Mouse (Mus musculus): ENCODE results near the gene Tmem138. TPM values are rescaled to one million over a fixed set of nuclear protein-coding genes. Genes with fewer than 3 reads are reported as not detected.
"Not testable (repeated sequence)": the region's sequence is repeated elsewhere in the genome, so short reads cannot be mapped to it uniquely, and the experiment has no call there.

Gene Tmem138
- polyA plus RNA-seq, 1 experiment from 2014 or later: 40.3 TPM

- WGBS: 53% methylated on average over 5 of the region's 5 CpGs
- Histone ChIP-seq H3K4me3 (no peak overlapping the region), H3K9ac (no peak overlapping the region), H3K4me2 (no peak overlapping the region), H3K9me3 (no peaks in the 10 kb centered on the region), H3K27ac (peak overlapping the region; percentile 66; the same call in 1 of the 2 replicates), H3K4me1 (0 out of 2 replicates have a peak, but pooled peaks cover 4% of the 10 kb centered on the region), H3K36me3 (no peaks in the 10 kb centered on the region), H3K27me3 (no peaks in the 10 kb centered on the region)
- no peak for ATAC-seq (ENCODE audit: borderline replicate concordance, extremely low read depth, low FRiP score, low TSS enrichment)
Measured at GRCm38 (mm10) chr19:10562351-10562750, 14.8 kb downstream of the Tmem138 start.

- H3K9ac ChIP-seq: no peak overlapping the region
Measured at GRCm38 (mm10) chr19:10561558-10562314, 15.4 kb downstream of the Tmem138 start.

DNA sequence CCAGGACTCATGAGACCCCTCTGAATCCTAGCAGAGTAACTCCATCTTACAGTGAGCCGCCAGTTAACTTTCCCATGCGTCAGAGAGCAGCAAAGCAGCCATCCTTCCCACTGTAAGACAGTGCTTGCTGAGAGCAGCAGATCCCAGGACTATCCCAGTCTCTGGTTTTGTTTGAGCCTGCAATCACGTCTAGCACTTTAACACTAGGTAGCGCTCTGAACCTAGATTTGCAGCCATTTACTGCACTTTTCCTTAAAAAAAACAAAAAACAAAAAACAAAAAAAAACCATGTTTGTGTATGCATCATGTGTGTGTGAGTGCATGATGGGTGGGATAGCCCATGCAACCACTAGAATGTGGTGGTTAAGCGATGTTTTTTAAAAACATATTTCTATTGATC is 17.1 kb downstream of the Tmem138 start:
- ATAC-seq (ENCODE audit: borderline replicate concordance, extremely low read depth, low FRiP score, low TSS enrichment): no peak
- Histone ChIP-seq H3K27me3 (no peaks in the 10 kb centered on the region), H3K9ac (no peak overlapping the region), H3K36me3 (no peaks in the 10 kb centered on the region), H3K27ac (no peak overlapping the region), H3K9me3 (no peaks in the 10 kb centered on the region), H3K4me2 (no peak overlapping the region), H3K4me1 (peaks cover 9% of the 10 kb centered on the region; the same call in 1 of the 2 replicates), H3K4me3 (no peak overlapping the region)
- WGBS: 40% methylated on average over 5 of the region's 5 CpGs

More at GRCm38 (mm10) chr19:10561558-10562314, 15.4 kb downstream of the Tmem138 start:
- Histone ChIP-seq H3K36me3 (no peaks in the 10 kb centered on the region), H3K9me3 (no peaks in the 10 kb centered on the region), H3K4me3 (no peak overlapping the region), H3K27me3 (no peaks in the 10 kb centered on the region), H3K4me2 (no peak overlapping the region), H3K27ac (peak overlapping the region; percentile 66), H3K4me1 (0 out of 2 replicates have a peak, but pooled peaks cover 4% of the 10 kb centered on the region)
- 40% methylated on average over 6 of the region's 6 CpGs for WGBS
- peak; percentile 81; the same call in 1 of the 2 replicates for ATAC-seq (ENCODE audit: borderline replicate concordance, extremely low read depth, low FRiP score, low TSS enrichment)

- H3K36me3 ChIP-seq; ATAC-seq (ENCODE audit: borderline replicate concordance, extremely low read depth, low FRiP score, low TSS enrichment); H3K4me2 ChIP-seq; H3K9me3 ChIP-seq; H3K27ac ChIP-seq; H3K9ac ChIP-seq; H3K27me3 ChIP-seq; H3K4me3 ChIP-seq: not testable (repeated sequence)
- 71% methylated on average over 4 of the region's 4 CpGs for WGBS
- H3K4me1 ChIP-seq: peaks cover 16% of the 10 kb centered on the region
Measured at GRCm38 (mm10) chr19:10557837-10558375, 19.3 kb downstream of the Tmem138 start.

DNA sequence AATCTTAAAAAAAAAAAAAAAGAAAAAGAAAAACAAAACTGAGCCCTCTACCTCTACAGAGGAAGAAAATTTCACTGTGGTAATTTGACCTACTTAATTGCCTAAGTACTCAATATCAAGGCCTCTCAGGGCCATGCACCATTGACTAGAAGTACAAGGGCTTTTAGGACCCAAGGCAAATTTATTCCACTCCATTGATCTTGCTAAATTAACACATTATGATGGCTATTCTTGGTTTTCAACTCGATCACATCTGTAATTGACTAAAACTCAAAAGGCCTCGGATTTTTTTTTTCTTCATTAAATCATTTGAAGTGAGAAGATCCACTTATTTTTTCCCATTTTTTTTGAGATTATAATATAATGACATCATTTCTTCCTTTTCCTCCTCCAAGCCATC is 19.7 kb downstream of the Tmem138 start:
- Histone ChIP-seq H3K27ac (no peak overlapping the region), H3K9ac (no peak overlapping the region), H3K4me3 (no peak overlapping the region), H3K4me2 (no peak overlapping the region), H3K27me3 (no peaks in the 10 kb centered on the region), H3K36me3 (0 out of 2 replicates have a peak, but pooled peaks cover 3% of the 10 kb centered on the region), H3K9me3 (no peaks in the 10 kb centered on the region), H3K4me1 (peaks cover 16% of the 10 kb centered on the region)
- 78% methylated on average over 2 of the region's 2 CpGs for WGBS
- ATAC-seq (ENCODE audit: borderline replicate concordance, extremely low read depth, low FRiP score, low TSS enrichment): no peak

- no peak for ATAC-seq (ENCODE audit: borderline replicate concordance, extremely low read depth, low FRiP score, low TSS enrichment)
Measured at GRCm38 (mm10) chr19:10557001-10557400, 20.2 kb downstream of the Tmem138 start.

GRCm38 (mm10) chr19:10555624-10556510 is 21.3 kb downstream of the Tmem138 start, which contains the start of gene Tmem216:
Gene Tmem216 (minus strand): TSS chr19:10556238.
- peaks cover 16% of the 10 kb centered on the region for H3K36me3 ChIP-seq
- WGBS: 1% methylated on average over 43 of the region's 43 CpGs
- ATAC-seq (ENCODE audit: borderline replicate concordance, extremely low read depth, low FRiP score, low TSS enrichment): peak; percentile 98
- peaks cover 13% of the 10 kb centered on the region for H3K4me1 ChIP-seq
- H3K9me3 ChIP-seq: no peaks in the 10 kb centered on the region
- H3K4me2 ChIP-seq: peak within 1 kb of the TSS; percentile 78
- peak within 1 kb of the TSS; percentile 49 for H3K27ac ChIP-seq
- peak within 1 kb of the TSS; percentile 70 for H3K4me3 ChIP-seq
- no peaks in the 10 kb centered on the region for H3K27me3 ChIP-seq
- peak within 1 kb of the TSS; percentile 60 for H3K9ac ChIP-seq

More at GRCm38 (mm10) chr19:10557001-10557400, 20.2 kb downstream of the Tmem138 start:
- Histone ChIP-seq H3K4me3 (no peak overlapping the region), H3K4me1 (peaks cover 16% of the 10 kb centered on the region), H3K27me3 (no peaks in the 10 kb centered on the region), H3K36me3 (0 out of 2 replicates have a peak, but pooled peaks cover 5% of the 10 kb centered on the region), H3K9ac (no peak overlapping the region), H3K9me3 (no peaks in the 10 kb centered on the region), H3K27ac (no peak overlapping the region), H3K4me2 (no peak overlapping the region)
- WGBS: 62% methylated on average over 2 of the region's 2 CpGs

GRCm38 (mm10) chr19:10539454-10539853 is 37.7 kb downstream of the Tmem138 start:
- peaks cover 83% of the 10 kb centered on the region for H3K36me3 ChIP-seq
- H3K9ac ChIP-seq: no peak overlapping the region
- no peaks in the 10 kb centered on the region for H3K27me3 ChIP-seq
- H3K4me1 ChIP-seq: no peaks in the 10 kb centered on the region
- H3K4me3 ChIP-seq: no peak overlapping the region
- ATAC-seq (ENCODE audit: borderline replicate concordance, extremely low read depth, low FRiP score, low TSS enrichment): no peak
- WGBS: 91% methylated on average over 5 of the region's 5 CpGs
- no peak overlapping the region for H3K4me2 ChIP-seq
- H3K27ac ChIP-seq: no peak overlapping the region
- H3K9me3 ChIP-seq: no peaks in the 10 kb centered on the region

GRCm38 (mm10) chr19:10530082-10530481 is 47.1 kb downstream of the Tmem138 start:
- Histone ChIP-seq H3K9me3 (no peaks in the 10 kb centered on the region), H3K36me3 (peaks cover 63% of the 10 kb centered on the region), H3K27ac (no peak overlapping the region), H3K27me3 (no peaks in the 10 kb centered on the region), H3K4me3 (no peak overlapping the region), H3K4me1 (peaks cover 20% of the 10 kb centered on the region), H3K9ac (no peak overlapping the region), H3K4me2 (no peak overlapping the region)
- ATAC-seq (ENCODE audit: borderline replicate concordance, extremely low read depth, low FRiP score, low TSS enrichment): no peak
- WGBS: 94% methylated on average over 1 of the region's 1 CpGs

DNA sequence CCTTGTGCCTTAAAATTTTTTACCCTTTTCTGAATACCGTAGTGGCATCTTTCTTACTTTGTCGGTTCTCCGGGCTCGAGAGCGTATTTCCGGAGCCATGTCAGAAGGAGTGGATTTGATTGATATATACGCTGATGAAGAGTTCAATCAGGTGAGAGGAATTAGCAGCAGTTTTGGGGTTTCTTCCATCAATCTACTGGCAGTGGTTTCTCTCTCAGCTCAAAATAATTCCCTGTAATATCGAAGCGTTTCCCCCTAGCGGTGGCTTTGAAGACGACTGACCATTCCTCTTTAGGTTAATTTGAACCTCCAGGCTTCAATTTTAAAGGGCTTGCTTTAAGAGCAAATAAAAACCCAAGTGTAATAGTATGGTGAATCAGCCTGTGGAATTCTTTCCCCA is 51.3 kb downstream of the Tmem138 start, which contains the start of gene Sdhaf2:
Gene Sdhaf2, minus strand, starts transcription at position 233 of the 400 bp plus-strand sequence.
- H3K27me3 ChIP-seq: no peaks in the 10 kb centered on the region
- H3K9ac ChIP-seq: peak within 1 kb of the TSS; percentile 99
- no peak for ATAC-seq (ENCODE audit: borderline replicate concordance, extremely low read depth, low FRiP score, low TSS enrichment)
- peak within 1 kb of the TSS; percentile 73 for H3K4me2 ChIP-seq
- H3K9me3 ChIP-seq: no peaks in the 10 kb centered on the region
- H3K36me3 ChIP-seq: peaks cover 28% of the 10 kb centered on the region
- peaks cover 27% of the 10 kb centered on the region for H3K4me1 ChIP-seq
- peak within 1 kb of the TSS; percentile 98 for H3K27ac ChIP-seq
- peak within 1 kb of the TSS; percentile 93 for H3K4me3 ChIP-seq
- WGBS: under 1% methylated on average over 11 of the region's 11 CpGs

GRCm38 (mm10) chr19:10525106-10525901 is 51.9 kb downstream of the Tmem138 start, which contains the start of gene Cpsf7:
Gene Cpsf7 (plus strand): TSS chr19:10525266.
- peak within 1 kb of the TSS; percentile 73 for H3K4me2 ChIP-seq
- peak within 1 kb of the TSS; percentile 98 for H3K27ac ChIP-seq
- no peaks in the 10 kb centered on the region for H3K9me3 ChIP-seq
- H3K9ac ChIP-seq: peak within 1 kb of the TSS; percentile 99
- WGBS: under 1% methylated on average over 65 of the region's 93 CpGs
- H3K36me3 ChIP-seq: peaks cover 23% of the 10 kb centered on the region
- peak within 1 kb of the TSS; percentile 93 for H3K4me3 ChIP-seq
- H3K4me1 ChIP-seq: peaks cover 27% of the 10 kb centered on the region
- H3K27me3 ChIP-seq: no peaks in the 10 kb centered on the region
- peak; percentile 96 for ATAC-seq (ENCODE audit: borderline replicate concordance, extremely low read depth, low FRiP score, low TSS enrichment)

Measured in lung, embryonic 15.5 days (tissue).